Mouse (Mus musculus) megakaryocyte, adult 5-6 weeks (primary cell): ENCODE measurements around the gene Mpzl1. TPM values are rescaled to one million over a fixed set of nuclear protein-coding genes. Genes with fewer than 3 reads are reported as not detected.
A peak's percentile ranks its signal among the peaks of the same experiment; 100 is the strongest.

ENCODE experiments used
- ATAC-seq: 2 replicates; pipeline ENCODE4 v1.8.0; 2016; ENCODE audit warnings: mild to moderate bottlenecking, inconsistent platforms; ENCODE audit not compliant: poor library complexity, severe bottlenecking
- total RNA-seq, 2 experiments: library from RNA; stranded (forward) in 1 of 2; stranded (reverse) in 1 of 2; fragments of 153-499, 151-499 nt in 1 of 2; fragments of 221-1000, 200-1000 nt in 1 of 2; gene quantifications; 2 replicates each; pipeline versions ENCODE4 v1.2.3 to v1.2.4; 2015 to 2017

The Mpzl1 gene
- total RNA-seq, 2 experiments from 2014 or later = 0.22 to 2.1 TPM

GRCm38 (mm10) chr1:165585389-165586104 lies 48.8 kb downstream of the Mpzl1 start:
- no peak for ATAC-seq

- peak; percentile 99 for ATAC-seq
Measured at GRCm38 (mm10) chr1:165583529-165584184, 50.7 kb downstream of the Mpzl1 start.

GRCm38 (mm10) chr1:165581255-165581654 lies 53.1 kb downstream of the Mpzl1 start:
- ATAC-seq = no peak

- peak; percentile 47; the same call in 1 of the 2 replicates for ATAC-seq
Measured at GRCm38 (mm10) chr1:165579332-165579731, 55.0 kb downstream of the Mpzl1 start.

GRCm38 (mm10) chr1:165576459-165577112 lies 57.8 kb downstream of the Mpzl1 start:
- no peak for ATAC-seq

GRCm38 (mm10) chr1:165576005-165576404 lies 58.3 kb downstream of the Mpzl1 start:
- no peak for ATAC-seq

- ATAC-seq = no peak
Measured at GRCm38 (mm10) chr1:165567466-165567865, 66.9 kb downstream of the Mpzl1 start.

- no peak for ATAC-seq
Measured at GRCm38 (mm10) chr1:165565283-165565682, 69.1 kb downstream of the Mpzl1 start.

GRCm38 (mm10) chr1:165559073-165559472 lies 75.3 kb downstream of the Mpzl1 start:
- no peak for ATAC-seq

- no peak for ATAC-seq
Measured at GRCm38 (mm10) chr1:165556711-165557110, 77.6 kb downstream of the Mpzl1 start.

Other genes starting within 250 kb of the Mpzl1 start
- 13.6 and 14.2 TPM in 2 replicates for gene Dcaf6, start 174.1 kb downstream of the Mpzl1 start, total RNA-seq (2015)
- 16.7 and 17.5 TPM in 2 replicates for gene Dcaf6, start 174.1 kb downstream of the Mpzl1 start, total RNA-seq (2017)
- 174 and 187 TPM in 2 replicates for gene Mpc2, start 173.9 kb downstream of the Mpzl1 start, total RNA-seq (2015)
- gene Mpc2, start 173.9 kb downstream of the Mpzl1 start, total RNA-seq (2017) = 122 and 145 TPM in 2 replicates
- 0.27 TPM in 1 of 2 replicates, not detected in the other for gene Adcy10, start 149.4 kb downstream of the Mpzl1 start, total RNA-seq (2015)
- 0.33 TPM in 1 of 2 replicates, not detected in the other for gene Adcy10, start 149.4 kb downstream of the Mpzl1 start, total RNA-seq (2017)
- gene Rcsd1, start 75.2 kb upstream of the Mpzl1 start, total RNA-seq (2015) = 82.1 and 88.8 TPM in 2 replicates
- 184 and 199 TPM in 2 replicates for gene Rcsd1, start 75.2 kb upstream of the Mpzl1 start, total RNA-seq (2017)
- gene Creg1, start 129.2 kb upstream of the Mpzl1 start, total RNA-seq (2015) = 263 and 307 TPM in 2 replicates
- gene Creg1, start 129.2 kb upstream of the Mpzl1 start, total RNA-seq (2017) = 140 and 147 TPM in 2 replicates
- 1.1 and 2.8 TPM in 2 replicates for gene Cd247, start 154.1 kb upstream of the Mpzl1 start, total RNA-seq (2015)
- gene Cd247, start 154.1 kb upstream of the Mpzl1 start, total RNA-seq (2017) = 2.1 and 3.7 TPM in 2 replicates